18 mouse cellular contexts compared by ENCODE assay signal in the genomic region with DNA sequence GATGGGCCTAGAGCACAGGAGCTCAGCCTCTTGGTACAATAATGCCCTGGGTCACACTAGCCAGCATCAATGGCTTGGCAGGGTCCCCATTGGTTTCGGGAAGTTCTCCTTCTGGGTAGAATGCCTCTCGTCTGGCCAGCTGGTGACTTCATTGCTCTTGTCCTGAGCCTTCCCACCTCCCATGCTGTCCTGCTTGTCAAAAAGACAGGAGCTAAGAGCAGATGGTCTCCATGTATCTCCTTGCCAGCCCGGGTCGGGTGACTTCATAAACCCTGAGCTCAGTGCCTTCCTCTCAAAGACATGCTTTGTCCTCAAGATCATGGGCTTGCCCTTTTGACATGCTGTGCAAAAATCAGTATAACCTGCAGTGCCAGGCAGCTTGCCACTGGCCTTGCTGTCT.
DNase-seq lines count a peak whose midpoint lies in the region; ATAC-seq lines count a peak whose summit lies in the region.
"Had no signal": no experiment of that assay in that cellular context is flagged by ENCODE, and none has a peak within 500 bp of the region (broad histone marks: within the 10 kb centered on the region; RNA-seq: fewer than 3 reads in every experiment).

No protein-coding gene starts in this region.

- DNase-seq in cerebellum, adult 11-12 months = peak; percentile 10
- no peak for DNase-seq in cerebellum, postnatal 4 days (ENCODE audit: low spot score in 2 of 2)
- peak; percentile 36 for DNase-seq in left cerebral cortex, postnatal 4 days
- DNase-seq in left cerebral cortex, adult 18-20 months (ENCODE audit: low spot score in 2 of 2) = no peak
- DNase-seq in brain, adult 2 months (ENCODE audit: low read depth, low spot score) = peak; percentile 51
- peak; percentile 14 for DNase-seq in cerebellum, adult 9-11 months
- no peak for DNase-seq in kidney, postnatal 4 days
- DNase-seq: adrenal gland, postnatal 14 days; forebrain, postnatal 0 days; gastrocnemius, postnatal 14 days; heart, postnatal 36 days; kidney, adult 11 months had no signal

- H3K36me3 ChIP-seq in forebrain, embryonic 13.5 days (ENCODE audit: poor library complexity, severe bottlenecking) = no peaks in the 10 kb centered on the region
- H3K36me3 ChIP-seq: embryonic facial prominence, embryonic 13.5 days; forebrain, embryonic 12.5 days; heart, embryonic 13.5 days; hindbrain, embryonic 12.5 days had no signal

- intact Hi-C loops in left cerebral cortex, postnatal 4 days (cut with DNase I) = no loop called here

- H3K4me2 ChIP-seq in forebrain, embryonic 13.5 days = no peak overlapping the region
- H3K4me2 ChIP-seq: embryonic facial prominence, embryonic 13.5 days; forebrain, embryonic 12.5 days; heart, embryonic 13.5 days; hindbrain, embryonic 12.5 days had no signal

- WGBS in forebrain, embryonic 13.5 days = 94% methylated on average over 4 of the region's 4 CpGs

- no peak overlapping the region for H3K4me3 ChIP-seq in forebrain, embryonic 13.5 days
- H3K4me3 ChIP-seq: embryonic facial prominence, embryonic 13.5 days; forebrain, embryonic 12.5 days; heart, embryonic 13.5 days; hindbrain, embryonic 12.5 days had no signal

- no peaks in the 10 kb centered on the region for H3K4me1 ChIP-seq in forebrain, embryonic 13.5 days
- H3K4me1 ChIP-seq: forebrain, embryonic 12.5 days; heart, embryonic 13.5 days; hindbrain, embryonic 12.5 days had no signal

- no peak overlapping the region for H3K27ac ChIP-seq in forebrain, embryonic 13.5 days
- H3K27ac ChIP-seq: embryonic facial prominence, embryonic 13.5 days; forebrain, embryonic 12.5 days; heart, embryonic 13.5 days; hindbrain, embryonic 12.5 days had no signal

- H3K9me3 ChIP-seq in forebrain, embryonic 13.5 days (replicated peaks) = no peaks in the 10 kb centered on the region
- H3K9me3 ChIP-seq: embryonic facial prominence, embryonic 13.5 days; forebrain, embryonic 12.5 days; heart, embryonic 13.5 days; hindbrain, embryonic 12.5 days had no signal

- no peak for ATAC-seq in forebrain, embryonic 13.5 days
- ATAC-seq: forebrain, postnatal 0 days; hindbrain, embryonic 16.5 days had no signal

- no peaks in the 10 kb centered on the region for H3K27me3 ChIP-seq in forebrain, embryonic 13.5 days
- H3K27me3 ChIP-seq: embryonic facial prominence, embryonic 13.5 days; forebrain, embryonic 12.5 days; heart, embryonic 13.5 days; hindbrain, embryonic 12.5 days had no signal

- no peak overlapping the region for H3K9ac ChIP-seq in forebrain, embryonic 13.5 days
- H3K9ac ChIP-seq: embryonic facial prominence, embryonic 13.5 days; forebrain, embryonic 12.5 days; forebrain, postnatal 0 days; heart, embryonic 13.5 days; hindbrain, embryonic 12.5 days had no signal

Comparison
In these comparisons a context has a peak if more than half of its experiments do, and no peak if none do; other contexts are left out.
1. DNase-seq: peak in cerebellum, adult 11-12 months (single experiment), left cerebral cortex, postnatal 4 days (single experiment), brain, adult 2 months (single experiment) and cerebellum, adult 9-11 months (single experiment); none in cerebellum, postnatal 4 days (0 of 2), left cerebral cortex, adult 18-20 months (0 of 2) and kidney, postnatal 4 days (0 of 2).